Mouse (Mus musculus) intestine, postnatal 0 days (tissue): Measurements from ENCODE around the gene Ctps. TPM values are rescaled to one million over a fixed set of nuclear protein-coding genes. Genes with fewer than 3 reads are reported as not detected.

Experiments
- ATAC-seq: fragments of 200-750 bp; cut with Nextera tagmentation; 2 replicates; pipeline ENCODE4 v1.8.0; 2017; ENCODE audit warnings: mild to moderate bottlenecking, moderate TSS enrichment, moderate library complexity
- H3K27ac ChIP-seq: fragments of 300-500 bp; sonication (generic); 2 replicates; pipeline ENCODE4 v1.5.1; 2014; ENCODE audit warnings: mild to moderate bottlenecking, low read depth, low read length, moderate library complexity
- H3K27me3 ChIP-seq: fragments of 300-500 bp; sonication (generic); replicated peaks from 2 replicates; pipeline ENCODE4 v1.6.1; 2014; ENCODE audit warnings: low read length, mixed read lengths; ENCODE audit not compliant: control insufficient read depth, insufficient read depth
- H3K36me3 ChIP-seq: fragments of 300-500 bp; sonication (generic); 2 replicates; pipeline ENCODE4 v1.6.1; 2014; ENCODE audit warnings: mild to moderate bottlenecking, moderate library complexity; ENCODE audit not compliant: control insufficient read depth, insufficient read depth
- H3K4me1 ChIP-seq: fragments of 300-500 bp; sonication (generic); replicated peaks from 2 replicates; pipeline ENCODE4 v1.6.1; 2014; ENCODE audit warnings: antibody characterized with exemption, low read length, mixed read lengths; ENCODE audit not compliant: control insufficient read depth, insufficient read depth
- H3K4me2 ChIP-seq: fragments of 300-500 bp; sonication (generic); replicated peaks from 2 replicates; pipeline ENCODE4 v1.6.1; 2014; ENCODE audit warnings: low read depth, mild to moderate bottlenecking, moderate library complexity
- H3K4me3 ChIP-seq: fragments of 300-500 bp; sonication (generic); 2 replicates; pipeline ENCODE4 v1.5.1; 2014; ENCODE audit warnings: low read depth, low read length
- H3K9ac ChIP-seq: fragments of 300-500 bp; sonication (generic); 2 replicates; pipeline ENCODE4 v1.6.1; 2014; ENCODE audit warnings: mild to moderate bottlenecking, low read depth, low read length
- H3K9me3 ChIP-seq: fragments of 300-500 bp; sonication (generic); 2 replicates; pipeline ENCODE4 v1.6.1; 2016; ENCODE audit warnings: mixed run types; ENCODE audit not compliant: control insufficient read depth
- CTCF ChIP-seq: sonication (generic); IDR thresholded peaks from 2 replicates; pipeline ENCODE4 v1.5.1; 2016; ENCODE audit warnings: low read depth, mild to moderate bottlenecking, control low read depth, antibody characterized with exemption, moderate library complexity
- WGBS: fragments of 180-500 bp; shearing (Covaris S2); extraction: QIAGEN DNeasy Blood & Tissue Kit; methylation state at CpG from one replicate; pipeline ENCODE4 v1.1.7; 2014; 5-methylcytosine and 5-hydroxymethylcytosine counted together
- polyA plus RNA-seq: library from polyadenylated mRNA; unstranded; fragments of >200 nt; fragmentation: Nextera tagmentation; extraction: Ambion mirVana; gene quantifications from 2 replicates; pipeline ENCODE4 v1.2.1, GENCODE M21; 2015

Gene Ctps
- polyA plus RNA-seq, 1 experiment from 2014 or later, result 23.4 TPM

GRCm38 (mm10) chr4:120565726-120566125 lies 4.3 kb downstream of the Ctps start:
- Histone ChIP-seq H3K9me3 (no peaks in the 10 kb centered on the region), H3K4me2 (no peak overlapping the region), H3K4me3 (no peak overlapping the region), H3K9ac (no peak overlapping the region), H3K27me3 (no peaks in the 10 kb centered on the region), H3K36me3 (peaks cover 25% of the 10 kb centered on the region), H3K27ac (no peak overlapping the region), H3K4me1 (0 out of 2 replicates have a peak, but pooled peaks cover 7% of the 10 kb centered on the region)
- WGBS, result 83% methylated on average over 2 of the region's 2 CpGs
- ATAC-seq, result no peak
- no peak for TF ChIP-seq CTCF

GRCm38 (mm10) chr4:120556592-120556991 lies 13.5 kb downstream of the Ctps start:
- WGBS, result 88% methylated on average over 6 of the region's 6 CpGs
- Histone ChIP-seq H3K27me3 (no peaks in the 10 kb centered on the region), H3K4me1 (no peaks in the 10 kb centered on the region), H3K9me3 (no peaks in the 10 kb centered on the region), H3K9ac (no peak overlapping the region), H3K4me3 (no peak overlapping the region), H3K4me2 (no peak overlapping the region), H3K27ac (no peak overlapping the region), H3K36me3 (peaks cover 37% of the 10 kb centered on the region)
- no peak for TF ChIP-seq CTCF
- no peak for ATAC-seq

GRCm38 (mm10) chr4:120544896-120545295 lies 25.2 kb downstream of the Ctps start:
- H3K4me1 ChIP-seq, result no peaks in the 10 kb centered on the region
- WGBS, result 81% methylated on average over 1 of the region's 1 CpGs
- no peak for TF ChIP-seq CTCF
- no peak for ATAC-seq
- H3K9me3 ChIP-seq, result no peaks in the 10 kb centered on the region
- H3K4me2 ChIP-seq, result no peak overlapping the region
- no peak overlapping the region for H3K9ac ChIP-seq
- H3K36me3 ChIP-seq, result peaks cover 79% of the 10 kb centered on the region
- H3K27ac ChIP-seq, result no peak overlapping the region
- no peak overlapping the region for H3K4me3 ChIP-seq
- H3K27me3 ChIP-seq, result no peaks in the 10 kb centered on the region

GRCm38 (mm10) chr4:120538664-120539063 lies 31.4 kb downstream of the Ctps start:
- H3K9ac ChIP-seq, result no peak overlapping the region
- no peak for ATAC-seq
- 96% methylated on average over 10 of the region's 10 CpGs for WGBS

GRCm38 (mm10) chr4:120531986-120532385 lies 38.1 kb downstream of the Ctps start, which contains the start of gene Slfnl1:
Slfnl1 (plus strand) TSS chr4:120532231.
- H3K4me1 ChIP-seq, result no peaks in the 10 kb centered on the region
- no peak within 1 kb of the TSS for H3K9ac ChIP-seq
- WGBS, result 83% methylated on average over 6 of the region's 6 CpGs
- TF ChIP-seq CTCF, result no peak
- peaks cover 33% of the 10 kb centered on the region for H3K36me3 ChIP-seq
- H3K9me3 ChIP-seq, result no peaks in the 10 kb centered on the region
- no peak within 1 kb of the TSS for H3K4me3 ChIP-seq
- ATAC-seq, result no peak
- H3K4me2 ChIP-seq, result no peak within 1 kb of the TSS
- H3K27me3 ChIP-seq, result no peaks in the 10 kb centered on the region
- H3K27ac ChIP-seq, result no peak within 1 kb of the TSS

More at GRCm38 (mm10) chr4:120538664-120539063, 31.4 kb downstream of the Ctps start:
- H3K4me2 ChIP-seq, result no peak overlapping the region
- peaks cover 46% of the 10 kb centered on the region for H3K36me3 ChIP-seq
- no peaks in the 10 kb centered on the region for H3K4me1 ChIP-seq
- no peak for TF ChIP-seq CTCF
- no peak overlapping the region for H3K4me3 ChIP-seq
- H3K27ac ChIP-seq, result no peak overlapping the region
- no peaks in the 10 kb centered on the region for H3K9me3 ChIP-seq
- H3K27me3 ChIP-seq, result no peaks in the 10 kb centered on the region

GRCm38 (mm10) chr4:120528171-120528570 lies 41.9 kb downstream of the Ctps start:
- H3K4me2 ChIP-seq, result no peak overlapping the region
- no peak for ATAC-seq
- no peaks in the 10 kb centered on the region for H3K9me3 ChIP-seq
- no peak overlapping the region for H3K27ac ChIP-seq
- H3K9ac ChIP-seq, result no peak overlapping the region
- no peaks in the 10 kb centered on the region for H3K4me1 ChIP-seq
- no peak overlapping the region for H3K4me3 ChIP-seq
- no peak for TF ChIP-seq CTCF
- 84% methylated on average over 9 of the region's 9 CpGs for WGBS
- H3K27me3 ChIP-seq, result no peaks in the 10 kb centered on the region
- peaks cover 69% of the 10 kb centered on the region for H3K36me3 ChIP-seq

- no peaks in the 10 kb centered on the region for H3K4me1 ChIP-seq
- peaks cover 61% of the 10 kb centered on the region for H3K36me3 ChIP-seq
- no peak overlapping the region for H3K4me2 ChIP-seq
- 86% methylated on average over 3 of the region's 3 CpGs for WGBS
- no peaks in the 10 kb centered on the region for H3K9me3 ChIP-seq
- ATAC-seq, result no peak
- no peak overlapping the region for H3K9ac ChIP-seq
- H3K27ac ChIP-seq, result no peak overlapping the region
- H3K27me3 ChIP-seq, result no peaks in the 10 kb centered on the region
- no peak for TF ChIP-seq CTCF
- H3K4me3 ChIP-seq, result no peak overlapping the region
Measured at GRCm38 (mm10) chr4:120523092-120523491, 47.0 kb downstream of the Ctps start.
